Mouse (Mus musculus): ENCODE measurements around the gene Samd4b. TPM values are rescaled to one million over a fixed set of nuclear protein-coding genes. Genes with fewer than 3 reads are reported as not detected.
A peak's percentile ranks its signal among the peaks of the same experiment; 100 is the strongest.
"Not testable (repeated sequence)": the region's sequence is repeated elsewhere in the genome, so short reads cannot be mapped to it uniquely, and the experiment has no call there.

The Samd4b gene
- total RNA-seq (2017) = 7.1 to 11.4 TPM (median 10.1 TPM) in 3 replicates

GRCm38 (mm10) chr7:28597642-28598446 is at the start of gene Samd4b, which contains the start of gene Pak4:
Gene Samd4b, minus strand, starts transcription at chr7:28598144.
Gene Pak4, minus strand, starts transcription at chr7:28598185.
- peak; percentile 94 for ATAC-seq (replicated peaks; ENCODE audit: insufficient number of reproducible peaks, low FRiP score, low TSS enrichment, poor library complexity, severe bottlenecking)

- ATAC-seq (replicated peaks; ENCODE audit: insufficient number of reproducible peaks, low FRiP score, low TSS enrichment, poor library complexity, severe bottlenecking) = no peak
These were observed 49.1 kb upstream of the Samd4b start for GRCm38 (mm10) chr7:28647016-28647415.

- no peak for ATAC-seq (replicated peaks; ENCODE audit: insufficient number of reproducible peaks, low FRiP score, low TSS enrichment, poor library complexity, severe bottlenecking)
These were observed 48.1 kb upstream of the Samd4b start for GRCm38 (mm10) chr7:28645947-28646475.

- no peak for ATAC-seq (replicated peaks; ENCODE audit: insufficient number of reproducible peaks, low FRiP score, low TSS enrichment, poor library complexity, severe bottlenecking)
These were observed 47.4 kb upstream of the Samd4b start for GRCm38 (mm10) chr7:28645366-28645765.

GRCm38 (mm10) chr7:28641546-28641945 is 43.6 kb upstream of the Samd4b start:
- ATAC-seq (replicated peaks; ENCODE audit: insufficient number of reproducible peaks, low FRiP score, low TSS enrichment, poor library complexity, severe bottlenecking) = no peak

GRCm38 (mm10) chr7:28637511-28637910 is 39.6 kb upstream of the Samd4b start:
- ATAC-seq (replicated peaks; ENCODE audit: insufficient number of reproducible peaks, low FRiP score, low TSS enrichment, poor library complexity, severe bottlenecking) = no peak

- no peak for ATAC-seq (replicated peaks; ENCODE audit: insufficient number of reproducible peaks, low FRiP score, low TSS enrichment, poor library complexity, severe bottlenecking)
These were observed 36.2 kb upstream of the Samd4b start for GRCm38 (mm10) chr7:28634128-28634527.

GRCm38 (mm10) chr7:28631073-28631472 is 33.1 kb upstream of the Samd4b start, which contains the start of gene Acp7:
Gene Acp7, minus strand, starts transcription at chr7:28631332.
- ATAC-seq (replicated peaks; ENCODE audit: insufficient number of reproducible peaks, low FRiP score, low TSS enrichment, poor library complexity, severe bottlenecking) = no peak

- no peak for ATAC-seq (replicated peaks; ENCODE audit: insufficient number of reproducible peaks, low FRiP score, low TSS enrichment, poor library complexity, severe bottlenecking)
These were observed 26.8 kb upstream of the Samd4b start for GRCm38 (mm10) chr7:28624791-28625190.

- ATAC-seq (replicated peaks; ENCODE audit: insufficient number of reproducible peaks, low FRiP score, low TSS enrichment, poor library complexity, severe bottlenecking) = no peak
These were observed 21.3 kb upstream of the Samd4b start for GRCm38 (mm10) chr7:28619098-28619715.

- ATAC-seq (replicated peaks; ENCODE audit: insufficient number of reproducible peaks, low FRiP score, low TSS enrichment, poor library complexity, severe bottlenecking) = no peak
These were observed 8.0 kb upstream of the Samd4b start for GRCm38 (mm10) chr7:28605951-28606350.

GRCm38 (mm10) chr7:28603788-28604187 is 5.8 kb upstream of the Samd4b start:
- not testable (repeated sequence) for ATAC-seq (replicated peaks; ENCODE audit: insufficient number of reproducible peaks, low FRiP score, low TSS enrichment, poor library complexity, severe bottlenecking)

- no peak for ATAC-seq (replicated peaks; ENCODE audit: insufficient number of reproducible peaks, low FRiP score, low TSS enrichment, poor library complexity, severe bottlenecking)
These were observed 5.2 kb upstream of the Samd4b start for GRCm38 (mm10) chr7:28603136-28603535.

- ATAC-seq (replicated peaks; ENCODE audit: insufficient number of reproducible peaks, low FRiP score, low TSS enrichment, poor library complexity, severe bottlenecking) = no peak
These were observed 3.7 kb upstream of the Samd4b start for GRCm38 (mm10) chr7:28601668-28602067.

- peak; percentile 53; the same call in 1 of the 2 replicates for ATAC-seq (replicated peaks; ENCODE audit: insufficient number of reproducible peaks, low FRiP score, low TSS enrichment, poor library complexity, severe bottlenecking)
These were observed 3.1 kb upstream of the Samd4b start for GRCm38 (mm10) chr7:28601029-28601428.

- no peak for ATAC-seq (replicated peaks; ENCODE audit: insufficient number of reproducible peaks, low FRiP score, low TSS enrichment, poor library complexity, severe bottlenecking)
These were observed 1.0 kb upstream of the Samd4b start for GRCm38 (mm10) chr7:28598951-28599350.

- ATAC-seq (replicated peaks; ENCODE audit: insufficient number of reproducible peaks, low FRiP score, low TSS enrichment, poor library complexity, severe bottlenecking) = no peak
These were observed 720 bp downstream of the Samd4b start for GRCm38 (mm10) chr7:28597277-28597570.

- ATAC-seq (replicated peaks; ENCODE audit: insufficient number of reproducible peaks, low FRiP score, low TSS enrichment, poor library complexity, severe bottlenecking) = no peak
These were observed 1.3 kb downstream of the Samd4b start for GRCm38 (mm10) chr7:28596436-28597276.

All from monocyte, adult 5-6 weeks (primary cell).